Mouse (Mus musculus) C2C12 (cell line): ENCODE data around the gene Usp3. TPM values are rescaled to one million over a fixed set of nuclear protein-coding genes. Genes with fewer than 3 reads are reported as not detected.
A peak's percentile ranks its signal among the peaks of the same experiment; 100 is the strongest.

Experiments
- H3K27me3 ChIP-seq: one replicate; pipeline ENCODE4 v1.6.1; 2011; ENCODE audit not compliant: control insufficient read depth, insufficient read depth, insufficient read length
- H3K36me3 ChIP-seq: one replicate; pipeline ENCODE4 v1.6.1; 2011; ENCODE audit not compliant: control insufficient read depth, insufficient read depth
- H3K4me3 ChIP-seq: one replicate; pipeline ENCODE4 v1.5.1; 2011; ENCODE audit warnings: mild to moderate bottlenecking, control low read depth; ENCODE audit not compliant: poor library complexity, insufficient read depth, severe bottlenecking
- H3K79me2 ChIP-seq: one replicate; pipeline ENCODE4 v1.6.1; 2011; ENCODE audit not compliant: control insufficient read depth, insufficient read depth
- H3K79me3 ChIP-seq: one replicate; pipeline ENCODE4 v1.6.1; 2011; ENCODE audit warnings: low read depth, control low read depth
- H3ac ChIP-seq: one replicate; pipeline ENCODE3; 2011; ENCODE audit warnings: low read depth; ENCODE audit not compliant: control insufficient read depth, insufficient read length
- CEBPB ChIP-seq: IDR thresholded peaks from one replicate; pipeline ENCODE4 v1.6.1; 2011; ENCODE audit warnings: low read depth, mild to moderate bottlenecking, control low read depth, moderate library complexity
- CTCF ChIP-seq: IDR thresholded peaks from one replicate; pipeline ENCODE4 v1.5.1; 2011; ENCODE audit not compliant: control insufficient read depth, insufficient read depth, insufficient read length
- FOSL1 ChIP-seq: IDR thresholded peaks from one replicate; pipeline ENCODE4 v1.8.0; 2011; ENCODE audit warnings: mild to moderate bottlenecking, low read length; ENCODE audit not compliant: poor library complexity, insufficient read depth, severe bottlenecking
- MAX ChIP-seq: IDR thresholded peaks from one replicate; pipeline ENCODE4 v1.6.1; 2011; ENCODE audit warnings: mild to moderate bottlenecking, control low read depth
- MYOD1 ChIP-seq: IDR thresholded peaks from one replicate; pipeline ENCODE4 v1.6.1; 2011; ENCODE audit warnings: low read depth; ENCODE audit not compliant: control insufficient read depth, insufficient read length
- MYOG ChIP-seq: IDR thresholded peaks from one replicate; pipeline ENCODE4 v1.6.1; 2011; ENCODE audit not compliant: control insufficient read depth, insufficient read length; ENCODE audit errors: extremely low read depth
- USF1 ChIP-seq: IDR thresholded peaks from one replicate; pipeline ENCODE4 v1.6.1; 2011; ENCODE audit warnings: low read depth, mild to moderate bottlenecking, control low read depth, moderate library complexity
- polyA plus RNA-seq: library from polyadenylated mRNA; unstranded; fragments of >200 nt; fragmentation: generic; extraction: Trizol; gene quantifications from one replicate; pipeline ENCODE4 v1.2.1, GENCODE M21; 2012; ENCODE audit warnings: missing spikeins

Usp3 gene
- polyA plus RNA-seq, 1 experiment, result 12.1 TPM

DNA sequence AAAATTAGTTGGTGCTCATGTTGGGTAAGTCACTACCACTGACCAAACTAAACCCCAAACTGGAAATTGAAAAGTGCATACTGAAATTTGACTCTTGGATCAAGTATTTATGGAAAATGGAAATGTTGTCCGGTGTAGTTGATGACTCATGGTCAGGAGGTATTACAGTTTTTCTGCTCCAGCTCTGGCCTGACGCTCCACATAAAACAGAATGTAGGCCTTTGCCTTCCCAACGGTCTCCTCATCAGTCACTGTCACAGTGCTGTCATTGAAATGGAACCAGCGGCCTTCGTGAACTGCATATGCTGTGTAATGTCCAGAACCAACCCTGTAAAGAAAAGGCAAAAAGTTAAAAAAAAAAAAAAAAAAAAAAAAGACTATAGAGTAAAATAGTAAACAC lies 74.7 kb downstream of the Usp3 start:
- Histone ChIP-seq H3K79me3 (no peaks in the 10 kb centered on the region), H3K27me3 (no peaks in the 10 kb centered on the region), H3K4me3 (no peak overlapping the region), H3K36me3 (peaks cover 27% of the 10 kb centered on the region), H3K79me2 (no peaks in the 10 kb centered on the region), H3ac (no peak overlapping the region)
- TF ChIP-seq USF1 (no peak), FOSL1 (no peak), MYOG (no peak), CEBPB (no peak), MYOD1 (no peak), CTCF (no peak), MAX (no peak)

DNA sequence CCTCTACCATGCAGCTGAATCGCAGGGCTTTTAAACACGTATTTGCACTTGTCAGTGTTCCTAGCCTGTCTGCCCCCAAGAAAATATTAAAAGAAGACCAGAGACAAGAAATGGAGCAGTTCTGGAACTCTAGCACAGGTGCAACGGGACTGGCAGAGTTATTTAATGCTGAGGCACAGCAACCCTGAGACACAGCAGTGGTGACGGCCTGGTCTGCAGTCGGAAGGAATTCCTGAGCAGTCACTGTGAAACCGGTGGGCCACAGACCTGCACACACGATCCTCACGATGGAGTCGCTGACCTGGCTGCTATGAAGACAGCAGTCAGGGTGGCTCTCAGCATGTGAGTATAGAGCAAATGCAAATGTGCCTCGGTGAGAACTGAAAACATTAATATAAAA lies 75.2 kb downstream of the Usp3 start:
- Histone ChIP-seq H3K4me3 (no peak overlapping the region), H3K79me2 (no peaks in the 10 kb centered on the region), H3K36me3 (peaks cover 27% of the 10 kb centered on the region), H3K79me3 (no peaks in the 10 kb centered on the region), H3K27me3 (no peaks in the 10 kb centered on the region), H3ac (no peak overlapping the region)
- TF ChIP-seq FOSL1 (no peak), MYOD1 (no peak), MAX (no peak), MYOG (no peak), CEBPB (no peak), USF1 (no peak), CTCF (no peak)

DNA sequence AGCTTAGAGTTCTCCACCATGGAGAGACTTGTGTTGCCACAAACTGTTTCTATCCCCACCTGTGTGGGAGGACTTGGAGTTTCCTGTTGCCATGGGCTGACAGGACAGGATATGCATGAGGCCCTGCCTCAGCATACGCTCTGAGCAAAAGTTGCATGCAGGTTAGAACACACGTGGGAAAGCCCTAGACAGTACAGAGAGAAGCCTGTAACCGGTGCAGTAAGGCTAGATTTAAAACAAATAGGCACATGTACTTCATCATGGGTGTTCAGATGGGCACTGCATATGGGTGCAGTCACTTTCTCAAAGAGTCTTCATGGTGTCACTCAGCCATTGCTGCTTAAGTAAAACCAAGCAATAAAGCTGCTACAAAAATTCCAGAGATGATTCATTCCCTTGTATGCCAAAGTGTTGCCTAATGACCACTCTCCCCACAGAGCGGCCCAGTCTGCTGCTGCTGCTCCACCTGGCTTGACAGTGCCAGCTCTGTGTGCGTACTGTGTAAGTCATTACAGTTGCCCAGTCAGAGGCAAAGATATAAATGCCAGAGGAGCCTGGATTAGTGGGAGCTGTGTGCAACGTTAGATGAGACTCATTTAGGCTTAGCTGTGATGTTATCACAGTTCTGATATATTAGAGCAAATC lies 76.5 kb downstream of the Usp3 start:
- H3K4me3 ChIP-seq, result no peak overlapping the region
- H3K79me2 ChIP-seq, result no peaks in the 10 kb centered on the region
- H3ac ChIP-seq, result no peak overlapping the region
- H3K27me3 ChIP-seq, result no peaks in the 10 kb centered on the region
- H3K36me3 ChIP-seq, result peaks cover 27% of the 10 kb centered on the region
- H3K79me3 ChIP-seq, result no peaks in the 10 kb centered on the region
- TF ChIP-seq CEBPB (peak; percentile 69), MAX (no peak)

DNA sequence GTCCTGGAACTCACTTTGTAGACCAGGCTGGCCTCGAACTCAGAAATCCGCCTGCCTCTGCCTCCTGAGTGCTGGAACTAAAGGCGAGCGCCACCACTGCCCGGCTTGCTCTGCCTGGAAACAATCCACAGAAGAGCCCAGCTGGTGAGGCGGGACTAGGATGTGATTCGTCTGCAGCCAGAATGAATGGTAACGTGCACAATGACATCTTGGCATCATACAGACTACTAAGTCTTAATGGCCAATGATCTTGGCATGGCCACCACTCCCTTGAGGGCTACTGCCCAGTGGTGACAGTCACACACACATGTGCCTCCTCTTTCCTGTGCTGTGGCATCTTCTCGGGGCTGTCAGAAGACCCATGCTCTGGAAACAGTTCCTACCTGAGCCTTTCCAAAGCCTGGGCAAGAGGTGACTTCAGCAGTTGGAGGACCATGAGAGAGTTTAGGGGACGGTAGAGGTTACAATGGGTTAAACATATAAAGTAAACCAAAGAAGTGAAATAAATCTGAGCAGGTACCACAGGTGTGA lies 77.2 kb downstream of the Usp3 start:
- Histone ChIP-seq H3K27me3 (no peaks in the 10 kb centered on the region), H3K36me3 (peaks cover 27% of the 10 kb centered on the region), H3K79me2 (no peaks in the 10 kb centered on the region), H3K79me3 (no peaks in the 10 kb centered on the region), H3K4me3 (no peak overlapping the region), H3ac (no peak overlapping the region)
- no peak for TF ChIP-seq CEBPB
- no peak for TF ChIP-seq MAX
- TF ChIP-seq CTCF, result no peak

DNA sequence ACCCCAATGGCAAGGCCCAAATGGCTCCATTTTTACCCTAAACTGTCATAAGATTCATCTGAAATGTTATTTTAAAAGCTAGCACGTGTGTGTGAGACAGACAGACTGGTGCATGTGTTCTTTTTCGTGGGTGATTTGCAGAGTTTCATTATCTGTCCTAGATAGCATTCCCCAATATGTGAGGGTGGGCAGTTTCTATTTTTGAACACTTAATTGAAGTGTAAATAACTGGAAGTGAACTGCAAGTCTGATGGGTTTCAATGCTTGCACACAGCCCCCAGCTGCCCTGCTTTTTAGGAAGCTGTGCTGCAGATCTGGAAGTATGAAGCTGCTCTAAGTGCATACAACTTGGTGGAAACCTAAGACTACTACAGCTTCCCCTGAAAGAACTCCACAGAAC lies 77.8 kb downstream of the Usp3 start:
- H3K36me3 ChIP-seq, result peaks cover 22% of the 10 kb centered on the region

DNA sequence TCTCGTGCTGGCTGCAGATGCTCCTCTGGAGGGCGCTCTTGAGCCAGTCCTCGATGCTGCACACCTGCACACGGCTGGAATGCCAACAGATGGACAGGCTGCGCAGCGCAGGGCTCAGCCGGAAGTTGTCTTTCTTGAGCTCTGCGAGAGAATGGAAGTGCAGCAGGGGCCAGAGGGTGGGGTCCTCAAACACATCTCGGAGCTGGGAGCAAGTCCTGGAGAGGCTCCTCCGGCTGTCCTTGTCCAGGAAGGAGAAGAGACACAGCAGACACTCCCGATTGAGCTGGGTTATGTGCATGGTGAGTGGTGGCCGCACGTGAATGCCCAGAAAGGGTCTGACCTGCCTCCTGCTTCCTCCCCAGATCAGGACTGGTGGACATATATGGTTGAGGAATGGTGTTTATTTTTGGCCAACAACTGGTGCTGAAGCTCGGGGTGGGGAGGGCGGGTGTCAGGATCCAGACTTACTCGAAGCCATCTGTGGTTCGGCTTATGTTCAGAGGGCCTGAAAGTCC lies 78.6 kb downstream of the Usp3 start, which contains the start of gene Fbxl22:
TSS of gene Fbxl22 (minus strand) at position 338 of the 515 bp plus-strand sequence.
- Histone ChIP-seq H3K79me3 (no peaks in the 10 kb centered on the region), H3K79me2 (no peaks in the 10 kb centered on the region), H3K4me3 (no peak within 1 kb of the TSS), H3K27me3 (no peaks in the 10 kb centered on the region), H3K36me3 (peaks cover 22% of the 10 kb centered on the region), H3ac (no peak within 1 kb of the TSS)
- no peak for TF ChIP-seq CTCF
- TF ChIP-seq USF1, result no peak
- TF ChIP-seq MYOD1, result no peak
- no peak for TF ChIP-seq FOSL1
- no peak for TF ChIP-seq CEBPB
- no peak for TF ChIP-seq MAX
- TF ChIP-seq MYOG, result no peak

More for the DNA sequence above, 77.8 kb downstream of the Usp3 start:
- H3K79me2 ChIP-seq, result no peaks in the 10 kb centered on the region
- H3ac ChIP-seq, result no peak overlapping the region
- no peaks in the 10 kb centered on the region for H3K79me3 ChIP-seq
- H3K4me3 ChIP-seq, result no peak overlapping the region
- TF ChIP-seq MYOG (no peak), MYOD1 (no peak), CEBPB (no peak), MAX (no peak), USF1 (no peak), FOSL1 (no peak), CTCF (no peak)
- H3K27me3 ChIP-seq, result no peaks in the 10 kb centered on the region
